ENCODE assay signal across 1 mouse cellular context in the genomic region with DNA sequence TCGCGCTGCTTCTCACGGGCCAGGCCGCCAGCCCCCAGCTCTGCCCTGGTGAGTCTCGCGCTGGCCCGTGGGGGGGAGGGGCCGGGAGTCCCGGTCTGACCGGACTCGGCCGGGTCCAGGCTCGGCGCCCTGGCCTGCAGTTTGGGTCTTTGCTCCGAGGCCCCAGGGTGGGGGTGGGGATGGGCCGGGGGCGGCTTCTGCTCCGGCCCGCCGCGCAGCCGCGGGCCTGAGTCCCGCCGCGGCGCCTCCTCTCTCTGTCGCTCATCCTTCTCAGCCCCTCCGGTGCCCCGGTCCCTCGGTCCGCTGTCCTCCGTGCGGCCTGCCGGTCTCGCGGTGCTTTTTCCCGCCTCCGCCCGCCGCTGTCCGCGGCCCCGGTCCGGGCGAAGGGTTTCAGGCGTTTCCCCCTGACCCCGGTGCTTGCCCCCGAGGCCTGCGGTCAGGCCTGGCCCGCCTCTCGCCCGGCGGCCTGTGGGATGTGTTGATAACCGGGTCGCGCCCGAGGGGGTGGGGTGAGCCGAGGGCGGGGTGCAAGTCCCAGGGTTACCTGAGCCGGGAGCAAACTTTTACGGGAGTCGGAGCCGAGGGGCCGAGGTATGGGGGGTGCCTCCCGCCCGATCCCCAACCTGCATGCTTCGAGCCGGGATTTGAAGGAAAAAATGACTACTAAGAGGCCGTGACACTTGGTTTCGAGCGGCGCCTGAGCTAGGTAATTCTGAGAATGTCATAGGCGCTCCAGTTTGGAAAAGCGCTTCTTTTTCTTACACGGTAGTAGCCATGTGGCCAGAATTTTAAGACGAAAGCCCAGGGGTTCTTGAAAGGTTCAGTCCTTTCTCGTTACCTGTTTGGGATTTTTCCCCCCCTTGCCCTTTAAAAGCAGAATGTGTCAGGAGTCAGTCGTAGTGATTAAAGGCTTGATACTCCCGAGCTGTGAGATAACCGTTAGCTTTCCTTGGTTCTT.
TF ChIP-seq lines count a peak whose summit lies in the region.

No protein-coding gene starts in this region.

TF ChIP-seq in CH12.LX, 34 proteins besides CTCF, POLR2A, EP300 and RAD21 (continued from another document):
- TF ChIP-seq MAFK (IDR thresholded peaks at IDR 0.05; ENCODE audit: insufficient replicate concordance, low read length) (no peak), HCFC1 (IDR thresholded peaks at IDR 0.05; ENCODE audit: low read depth, low read length) (no peak), E2F4 (IDR thresholded peaks at IDR 0.05; ENCODE audit: insufficient replicate concordance, low read depth, low read length) (no peak), MAZ (IDR thresholded peaks at IDR 0.05; ENCODE audit: low read depth, low read length) (peak; percentile 68; the same call in 1 of the 2 replicates), JUN (IDR thresholded peaks at IDR 0.05; ENCODE audit: insufficient read depth, low read depth, low read length) (no peak), ZNF384 (IDR thresholded peaks at IDR 0.05; ENCODE audit: low read depth, low read length) (no peak), JUND (conservative IDR thresholded peaks at IDR 0.05; ENCODE audit: low read depth, low read length) (no peak), IRF4 (IDR thresholded peaks at IDR 0.05; ENCODE audit: low read depth, low read length) (no peak), USF1 (IDR thresholded peaks at IDR 0.05; ENCODE audit: low read depth, low read length) (no peak), CHD1 (IDR thresholded peaks at IDR 0.05; ENCODE audit: low read depth, low read length) (no peak; the same call in none of the 2 replicates), TBP (conservative IDR thresholded peaks at IDR 0.05; ENCODE audit: low read depth, low read length) (no peak), RCOR1 (conservative IDR thresholded peaks at IDR 0.05; ENCODE audit: low read depth, low read length) (no peak), TCF12 (IDR thresholded peaks at IDR 0.05; ENCODE audit: low read depth, low read length) (no peak), PAX5 (IDR thresholded peaks at IDR 0.05; ENCODE audit: low read length) (no peak), MXI1 (IDR thresholded peaks at IDR 0.05; ENCODE audit: low read depth, low read length) (peak; percentile 67), NRF1 (IDR thresholded peaks at IDR 0.05; ENCODE audit: low read depth, low read length) (peak; percentile 53), MAX (IDR thresholded peaks at IDR 0.05; ENCODE audit: low read length) (no peak), GABPA (IDR thresholded peaks at IDR 0.05; ENCODE audit: insufficient replicate concordance, low read depth, low read length) (no peak), USF2 (conservative IDR thresholded peaks at IDR 0.05; ENCODE audit: low read depth, low read length) (no peak), ZKSCAN1 (IDR thresholded peaks at IDR 0.05; ENCODE audit: borderline replicate concordance, low read depth, low read length) (no peak), ELF1 (IDR thresholded peaks at IDR 0.05; ENCODE audit: low read depth, low read length) (no peak), MYC (IDR thresholded peaks at IDR 0.05; ENCODE audit: low read depth, low read length) (0 out of 2 replicates have a peak, but pooled peaks have one; percentile 13), ZC3H11A (IDR thresholded peaks at IDR 0.05; ENCODE audit: low read depth, low read length) (no peak), POLR2AphosphoS2 (IDR thresholded peaks at IDR 0.05; ENCODE audit: low read depth, low read length) (no peak), ETS1 (conservative IDR thresholded peaks at IDR 0.05; ENCODE audit: low read depth, low read length) (no peak), KAT2A (IDR thresholded peaks at IDR 0.05; ENCODE audit: insufficient replicate concordance, low read length) (no peak), ZMIZ1 (IDR thresholded peaks at IDR 0.05; ENCODE audit: low read depth, low read length) (no peak), BHLHE40 (IDR thresholded peaks at IDR 0.05; ENCODE audit: low read depth, low read length) (no peak; the same call in 1 of the 2 replicates), SIN3A (IDR thresholded peaks at IDR 0.05; ENCODE audit: low read length) (peak; percentile 72), NELFE (IDR thresholded peaks at IDR 0.05; ENCODE audit: low read depth, low read length) (0 out of 2 replicates have a peak, but pooled peaks have one; percentile 2), SMC3 (IDR thresholded peaks at IDR 0.05; ENCODE audit: low read depth, low read length) (no peak), MEF2A (IDR thresholded peaks at IDR 0.05; ENCODE audit: borderline replicate concordance, low read depth, low read length) (no peak)
